Mouse (Mus musculus): ENCODE results near the gene Slco3a1.

Slco3a1 gene

GRCm38 (mm10) chr7:74554608-74555311 lies at the start of gene Slco3a1:
Gene Slco3a1, minus strand, starts transcription at chr7:74554780.
- peak; percentile 89 for DNase-seq (ENCODE audit: low read depth)

GRCm38 (mm10) chr7:74600996-74601395 lies 46.4 kb upstream of the Slco3a1 start:
- no peak for DNase-seq (ENCODE audit: low read depth)

- DNase-seq (ENCODE audit: low read depth) = no peak
These were observed 24.8 kb upstream of the Slco3a1 start for GRCm38 (mm10) chr7:74579411-74579810.

GRCm38 (mm10) chr7:74575678-74576077 lies 21.1 kb upstream of the Slco3a1 start:
- no peak for DNase-seq (ENCODE audit: low read depth)

- peak; percentile 64 for DNase-seq (ENCODE audit: low read depth)
These were observed 836 bp upstream of the Slco3a1 start for GRCm38 (mm10) chr7:74555416-74555815.

GRCm38 (mm10) chr7:74554041-74554561 lies 479 bp downstream of the Slco3a1 start:
- peak; percentile 58 for DNase-seq (ENCODE audit: low read depth)

- no peak for DNase-seq (ENCODE audit: low read depth)
These were observed 1.4 kb downstream of the Slco3a1 start for GRCm38 (mm10) chr7:74553111-74553650.

- DNase-seq (ENCODE audit: low read depth) = peak; percentile 29
These were observed 2.0 kb downstream of the Slco3a1 start for GRCm38 (mm10) chr7:74552546-74552945.

- DNase-seq (ENCODE audit: low read depth) = peak; percentile 66
These were observed 2.6 kb downstream of the Slco3a1 start for GRCm38 (mm10) chr7:74552000-74552358.

GRCm38 (mm10) chr7:74551338-74551999 lies 3.1 kb downstream of the Slco3a1 start:
- DNase-seq (ENCODE audit: low read depth) = peak; percentile 77

GRCm38 (mm10) chr7:74549686-74550085 lies 4.9 kb downstream of the Slco3a1 start:
- DNase-seq (ENCODE audit: low read depth) = no peak

GRCm38 (mm10) chr7:74549013-74549582 lies 5.5 kb downstream of the Slco3a1 start:
- DNase-seq (ENCODE audit: low read depth) = peak; percentile 41

- DNase-seq (ENCODE audit: low read depth) = no peak
These were observed 7.9 kb downstream of the Slco3a1 start for GRCm38 (mm10) chr7:74546691-74547090.

GRCm38 (mm10) chr7:74545498-74545990 lies 9.0 kb downstream of the Slco3a1 start:
- no peak for DNase-seq (ENCODE audit: low read depth)

- DNase-seq (ENCODE audit: low read depth) = peak; percentile 66
These were observed 10.3 kb downstream of the Slco3a1 start for GRCm38 (mm10) chr7:74544306-74544705.

GRCm38 (mm10) chr7:74541958-74542357 lies 12.6 kb downstream of the Slco3a1 start:
- no peak for DNase-seq (ENCODE audit: low read depth)

- DNase-seq (ENCODE audit: low read depth) = no peak
These were observed 13.5 kb downstream of the Slco3a1 start for GRCm38 (mm10) chr7:74540933-74541725.

- no peak for DNase-seq (ENCODE audit: low read depth)
These were observed 18.4 kb downstream of the Slco3a1 start for GRCm38 (mm10) chr7:74536186-74536585.

GRCm38 (mm10) chr7:74531468-74532097 lies 23.0 kb downstream of the Slco3a1 start:
- DNase-seq (ENCODE audit: low read depth) = no peak

GRCm38 (mm10) chr7:74529877-74530276 lies 24.7 kb downstream of the Slco3a1 start:
- peak; percentile 47 for DNase-seq (ENCODE audit: low read depth)

- DNase-seq (ENCODE audit: low read depth) = peak; percentile 44
These were observed 25.3 kb downstream of the Slco3a1 start for GRCm38 (mm10) chr7:74529183-74529757.
